Mouse (Mus musculus) urinary bladder, postnatal 14 days (tissue): ENCODE results near the gene Scarf1.
"Not testable (repeated sequence)": the region's sequence is repeated elsewhere in the genome, so short reads cannot be mapped to it uniquely, and the experiment has no call there.

Experiments
- DNase-seq: peaks from one replicate; pipeline ENCODE4 v3.0.0; 2021; ENCODE audit warnings: low spot score

The Scarf1 gene

DNA sequence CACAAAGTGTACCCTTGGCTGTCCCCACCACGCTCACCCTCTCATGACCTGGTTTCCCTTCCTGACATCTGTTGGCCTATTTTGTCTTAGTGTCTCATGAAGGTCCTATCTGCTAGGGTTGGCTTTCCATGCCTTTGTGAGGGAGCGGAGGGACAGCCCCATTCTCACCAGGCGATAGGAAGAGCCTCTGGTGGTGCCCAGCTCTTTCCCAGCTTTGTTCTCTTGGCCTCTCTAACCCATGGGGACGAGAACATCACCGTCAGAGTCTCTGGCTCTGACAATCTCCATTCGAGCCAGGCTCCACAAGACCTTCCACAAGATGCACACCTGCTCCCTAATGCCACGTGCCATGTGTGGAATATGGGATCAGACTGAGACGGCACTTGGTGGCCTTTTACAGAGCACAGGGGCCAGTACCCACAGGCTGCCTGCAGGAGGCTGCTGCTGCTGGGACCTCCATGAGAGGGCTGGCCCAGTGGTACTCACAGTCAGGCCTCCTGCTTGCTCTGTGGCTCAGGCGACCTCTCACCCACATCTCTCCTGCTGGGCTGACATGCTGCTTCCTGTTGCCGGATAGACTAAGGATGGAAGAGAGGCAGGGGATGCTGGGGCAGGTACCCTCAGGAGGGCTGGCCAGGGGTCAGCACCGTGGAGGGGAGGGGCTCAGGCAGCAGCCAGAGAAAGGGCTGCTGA lies 24.3 kb downstream of the Scarf1 start:
- no peak for DNase-seq

DNA sequence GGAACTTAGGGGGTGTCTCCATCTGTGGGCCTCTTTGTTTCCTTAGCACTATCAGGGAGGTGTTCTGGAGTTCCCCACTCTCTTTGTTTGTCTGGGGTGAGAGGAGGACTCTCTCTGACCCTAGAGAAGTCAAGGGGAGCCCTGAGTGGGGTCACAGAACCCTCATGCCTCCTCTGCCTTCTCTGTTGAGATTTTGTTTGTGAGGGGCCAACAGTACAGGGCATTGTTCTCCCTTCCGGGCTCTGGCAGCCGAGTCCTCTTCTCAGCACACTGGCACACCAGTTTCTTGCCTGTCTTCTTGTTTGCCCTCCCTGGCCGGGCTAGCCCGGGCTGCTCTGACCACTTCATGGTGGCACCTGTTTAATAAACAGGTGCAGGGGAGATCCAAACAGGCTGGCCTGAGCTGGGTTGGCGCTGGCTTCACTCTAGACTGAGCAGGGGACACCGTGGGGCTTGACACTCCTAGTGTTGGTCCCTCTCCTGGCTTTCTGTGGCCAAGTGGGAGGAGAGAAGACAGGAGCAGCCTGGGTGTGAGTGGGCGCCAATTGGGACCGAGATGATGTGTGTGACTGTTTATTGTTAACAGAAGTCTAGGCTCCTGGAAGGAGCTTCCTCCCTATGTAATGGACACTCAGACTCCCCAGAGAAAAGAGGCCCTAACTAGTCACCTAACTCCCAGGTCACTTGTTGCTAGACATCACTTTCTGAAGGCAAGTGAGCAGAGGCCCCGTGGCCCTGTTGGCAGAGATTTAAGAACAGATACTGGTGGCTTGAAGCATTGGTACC lies 25.0 kb downstream of the Scarf1 start:
- no peak for DNase-seq

DNA sequence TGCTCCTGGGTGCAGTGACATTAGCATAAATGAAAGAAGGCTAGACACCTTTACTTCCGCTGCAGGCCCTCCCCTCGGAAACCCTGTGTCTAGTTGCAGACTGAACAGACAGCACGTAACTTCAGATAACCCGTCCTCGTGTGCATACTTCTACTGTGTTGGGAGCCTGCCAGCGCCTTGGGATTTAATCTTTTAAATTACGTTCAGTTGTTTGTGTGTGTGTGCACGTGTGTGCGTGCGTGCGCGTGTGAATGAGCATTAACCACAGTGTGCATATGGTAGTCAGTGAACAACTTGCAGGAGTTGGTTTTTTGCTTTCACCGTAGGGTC lies 25.6 kb downstream of the Scarf1 start:
- DNase-seq = no peak

DNA sequence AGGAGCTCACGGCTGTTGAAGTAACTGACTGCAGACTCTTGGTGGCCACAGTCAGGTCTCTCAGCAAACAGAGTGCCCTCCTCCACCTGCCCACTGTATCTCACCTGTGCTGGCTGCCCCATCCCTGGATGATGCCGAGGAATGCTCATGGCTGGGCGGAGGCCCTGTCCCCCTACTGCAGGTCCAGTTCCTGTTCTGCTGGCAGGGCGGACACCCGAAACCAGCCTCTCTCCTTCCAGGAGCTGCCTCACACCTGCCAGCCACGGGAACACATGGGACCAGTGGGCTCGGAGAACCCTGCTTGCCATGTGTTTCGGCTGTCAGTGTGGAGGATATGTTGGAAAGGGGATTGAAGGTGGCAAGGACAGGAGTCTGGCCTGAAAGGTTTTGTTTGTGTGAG lies 26.9 kb downstream of the Scarf1 start:
- no peak for DNase-seq

DNA sequence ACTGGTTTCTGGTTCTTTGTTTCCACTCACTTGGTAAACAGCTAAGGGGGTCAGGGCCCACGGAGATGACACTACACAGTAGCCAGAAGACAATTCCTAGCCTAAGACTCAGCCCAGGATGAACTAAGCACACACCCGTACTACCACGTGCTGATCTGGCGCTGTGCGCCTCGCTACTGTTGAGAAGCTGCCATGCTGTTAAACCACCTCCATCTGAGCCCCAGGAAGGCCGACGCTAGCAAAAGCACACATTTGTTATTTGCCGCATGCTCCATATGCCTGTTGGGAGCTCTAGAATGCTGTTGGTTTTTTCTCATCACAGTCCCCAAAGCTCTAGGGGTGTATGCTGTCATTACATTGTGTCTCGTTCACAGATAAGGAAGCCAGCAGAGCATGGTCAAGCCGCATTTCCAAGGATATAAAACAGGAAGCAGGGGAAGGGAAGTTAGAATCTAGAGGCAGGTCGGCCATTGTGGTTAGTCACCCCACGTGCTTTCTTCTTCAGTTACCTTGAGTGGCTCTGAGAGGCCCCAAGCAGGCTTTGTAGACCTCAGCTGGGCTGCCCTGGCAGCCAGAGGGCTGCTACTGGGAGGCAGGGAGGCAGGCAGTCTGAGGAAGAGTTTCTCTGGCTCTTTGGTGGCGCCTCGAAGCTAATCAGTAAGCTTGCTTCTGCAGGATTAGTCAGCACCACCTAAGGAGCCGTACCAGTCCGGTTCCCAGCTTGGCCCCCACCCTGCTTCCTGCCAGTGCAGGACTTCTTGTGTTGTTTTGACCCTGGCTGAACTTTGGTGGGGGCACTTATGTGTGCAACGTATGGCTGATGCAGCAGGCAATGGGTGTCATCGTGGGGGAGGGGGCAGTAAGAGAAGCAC lies 27.6 kb downstream of the Scarf1 start:
- no peak for DNase-seq

DNA sequence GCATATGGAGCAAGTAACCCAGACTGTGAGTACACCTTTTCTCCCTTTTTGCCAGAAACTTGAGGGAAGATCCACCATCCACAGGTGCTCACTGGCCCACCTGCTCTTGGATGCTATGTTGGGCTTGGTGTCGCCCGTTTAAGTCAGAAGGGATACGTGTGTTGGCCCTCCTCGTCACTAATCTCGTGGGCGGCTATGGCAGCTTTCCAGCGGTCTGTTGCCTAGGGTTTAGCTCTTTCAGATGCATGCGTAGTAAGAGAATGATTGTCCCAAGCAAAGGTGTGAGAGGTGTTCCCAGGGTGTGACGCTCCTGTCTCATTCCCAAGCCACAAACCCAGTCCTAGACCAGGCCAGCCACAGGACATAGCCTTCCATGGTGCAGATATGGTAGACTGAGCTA lies 31.4 kb downstream of the Scarf1 start:
- no peak for DNase-seq

DNA sequence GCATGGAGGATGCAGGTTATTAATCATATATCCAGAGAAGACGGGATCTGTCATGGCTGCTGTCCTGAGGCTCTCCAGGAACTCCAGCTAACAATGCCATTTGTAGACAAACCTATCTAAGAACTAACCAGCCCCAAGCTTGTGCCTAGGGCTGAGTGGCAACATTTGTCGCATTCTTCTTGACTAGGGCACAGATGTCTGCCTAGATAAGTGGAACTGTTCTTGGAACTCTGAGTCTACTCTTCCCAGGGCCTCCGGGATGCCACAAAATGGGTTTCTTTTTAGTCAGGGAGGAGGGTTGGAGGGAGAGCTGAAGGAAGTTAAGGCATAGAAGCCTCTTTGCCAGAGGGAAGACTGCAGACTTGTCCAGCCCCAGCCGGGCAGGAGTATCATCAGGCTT lies 32.7 kb downstream of the Scarf1 start:
- no peak for DNase-seq

DNA sequence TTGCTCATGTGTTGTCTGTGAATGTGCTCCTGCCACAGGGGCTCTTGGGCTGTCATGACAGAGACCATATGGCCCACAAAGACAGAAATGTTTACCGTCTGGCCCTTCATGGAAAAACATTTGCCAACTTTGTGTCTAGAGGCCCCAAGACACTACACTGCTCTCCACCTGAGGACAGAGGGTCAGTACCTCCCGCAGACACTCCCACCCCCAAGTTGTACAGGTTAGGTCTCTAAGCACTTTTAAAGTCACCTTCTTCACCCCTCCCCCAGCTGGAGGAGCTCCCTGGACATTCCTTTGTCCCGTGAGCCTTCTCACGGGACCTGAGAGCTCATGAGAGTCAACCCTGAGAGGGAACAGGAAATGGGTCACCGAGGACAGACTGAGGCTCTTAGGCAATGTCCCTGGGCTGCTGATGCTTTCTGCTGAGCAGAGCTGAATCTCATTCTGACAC lies 36.3 kb downstream of the Scarf1 start:
- no peak for DNase-seq

DNA sequence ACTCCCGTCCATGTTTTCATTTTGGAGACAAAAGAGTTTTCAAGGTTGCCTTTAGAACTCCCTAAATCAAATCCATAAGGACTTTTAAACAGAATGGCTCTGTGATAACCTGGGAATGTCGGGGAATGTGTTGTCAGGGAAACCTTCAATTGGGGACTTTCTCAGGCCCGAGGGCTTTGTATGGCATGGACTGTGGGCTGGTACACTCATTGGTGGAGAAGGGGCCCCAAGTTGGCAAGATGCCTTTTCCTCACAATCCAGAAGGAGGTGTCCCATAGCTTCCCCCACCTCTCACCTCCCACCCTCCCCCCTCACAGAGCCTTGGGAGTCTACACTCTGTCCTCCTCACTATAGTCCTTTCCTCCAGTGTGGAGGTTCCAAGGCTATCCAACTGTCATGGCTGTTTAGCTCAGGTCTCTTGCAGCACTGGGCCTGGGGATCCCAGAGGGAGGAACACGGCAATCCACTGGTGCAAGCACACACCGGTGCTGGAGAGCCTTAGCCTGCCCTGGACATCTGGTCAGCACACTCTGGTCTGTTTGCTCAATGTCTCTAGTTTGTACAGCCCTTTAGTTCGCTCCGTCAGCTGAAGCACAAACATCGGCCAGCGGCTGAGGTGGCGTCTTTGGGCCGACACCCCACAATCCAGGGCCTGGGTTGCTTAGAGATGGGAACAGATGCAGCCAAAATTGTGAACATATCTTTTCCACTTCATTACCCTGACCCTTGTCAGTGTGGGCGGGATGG lies 37.0 kb downstream of the Scarf1 start:
- peak; percentile 52 for DNase-seq

DNA sequence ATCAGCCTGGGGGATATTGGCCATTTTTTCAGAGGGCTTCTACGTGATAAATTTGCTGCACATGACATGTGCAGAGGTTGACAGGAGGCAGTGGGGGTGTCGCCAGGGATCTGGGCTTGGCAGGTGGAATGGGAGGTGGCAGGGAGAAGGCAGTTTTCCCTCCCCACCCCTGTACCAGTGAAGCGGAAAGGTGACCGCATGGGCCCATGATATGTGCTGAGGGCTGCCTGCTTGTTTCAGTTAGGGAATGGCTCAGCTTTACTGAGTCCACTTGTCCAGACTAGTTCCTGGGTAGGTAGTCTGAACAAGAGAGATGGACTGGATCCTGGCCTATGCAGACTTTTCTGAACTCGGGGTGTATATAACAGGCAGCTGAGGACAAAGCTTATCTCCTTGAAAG lies 38.0 kb downstream of the Scarf1 start:
- DNase-seq = no peak

DNA sequence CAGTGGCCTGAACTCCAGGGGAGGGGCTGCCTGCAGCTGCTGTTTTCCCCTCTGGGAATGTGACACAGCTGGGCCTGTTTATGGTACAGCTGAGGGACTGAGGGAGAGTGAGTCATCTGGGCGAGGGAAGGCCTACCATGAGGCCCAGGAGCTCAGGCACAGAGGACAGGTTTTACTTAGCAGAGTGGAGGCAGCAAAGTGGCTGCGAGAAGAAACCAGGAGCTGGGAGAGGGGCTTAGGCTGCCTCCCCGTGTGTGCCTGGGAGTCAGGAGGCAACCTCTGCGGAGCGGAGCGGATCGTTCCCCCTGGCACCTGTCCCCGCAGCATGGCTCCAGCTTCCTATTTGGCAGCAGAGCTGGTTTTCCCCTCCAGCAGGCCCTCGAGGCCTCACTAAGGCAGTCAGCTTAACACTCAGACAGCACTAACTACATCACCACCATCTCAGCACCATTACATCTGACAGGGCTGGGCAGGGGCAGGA lies 38.7 kb downstream of the Scarf1 start:
- DNase-seq = peak; percentile 62

DNA sequence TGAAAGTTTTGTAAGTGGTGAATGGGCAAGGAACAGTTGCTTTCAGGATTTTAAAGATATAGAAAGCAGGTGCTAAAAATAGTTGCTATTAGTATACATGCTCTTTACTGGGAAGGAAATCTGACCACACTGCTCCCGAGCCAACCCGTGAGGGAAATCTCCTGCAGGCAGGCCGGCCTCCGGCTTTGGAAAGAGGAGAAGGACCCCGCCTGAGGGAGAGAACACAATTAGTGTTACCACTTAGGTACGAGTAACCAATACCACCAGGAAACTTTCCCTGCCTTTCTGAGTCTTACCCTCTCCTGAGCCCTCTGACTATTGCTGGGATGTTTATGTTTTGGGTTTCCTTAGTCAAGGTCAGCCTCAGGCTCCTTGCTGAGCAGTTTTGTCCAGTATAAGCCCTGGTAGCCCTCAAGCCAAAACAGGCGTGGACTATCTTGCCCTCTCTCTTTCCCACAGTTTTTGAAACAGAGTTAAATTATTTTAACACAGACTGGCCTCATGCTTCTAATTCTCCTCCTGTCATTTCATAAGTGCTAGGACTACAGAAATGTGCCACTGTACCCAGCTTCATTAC lies 39.7 kb downstream of the Scarf1 start:
- no peak for DNase-seq

DNA sequence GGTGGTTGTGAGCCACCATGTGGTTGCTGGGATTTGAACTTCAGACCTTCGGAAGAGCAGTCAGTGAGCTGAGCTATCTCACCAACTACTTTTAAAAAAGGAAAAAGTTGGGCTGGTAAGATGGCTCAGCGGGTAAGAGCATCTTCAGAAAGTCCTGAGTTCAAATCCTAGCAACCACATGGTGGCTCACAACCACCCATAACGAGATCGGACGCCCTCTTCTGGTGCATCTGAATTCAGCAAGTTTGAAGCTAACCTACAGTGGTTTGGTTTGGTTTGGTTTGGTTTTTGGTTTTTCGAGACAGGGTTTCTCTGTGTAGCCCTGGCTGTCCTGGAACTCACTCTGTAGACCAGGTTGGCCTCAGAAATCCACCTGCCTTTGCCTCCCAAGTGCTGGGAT lies 42.7 kb downstream of the Scarf1 start:
- DNase-seq = not testable (repeated sequence)

DNA sequence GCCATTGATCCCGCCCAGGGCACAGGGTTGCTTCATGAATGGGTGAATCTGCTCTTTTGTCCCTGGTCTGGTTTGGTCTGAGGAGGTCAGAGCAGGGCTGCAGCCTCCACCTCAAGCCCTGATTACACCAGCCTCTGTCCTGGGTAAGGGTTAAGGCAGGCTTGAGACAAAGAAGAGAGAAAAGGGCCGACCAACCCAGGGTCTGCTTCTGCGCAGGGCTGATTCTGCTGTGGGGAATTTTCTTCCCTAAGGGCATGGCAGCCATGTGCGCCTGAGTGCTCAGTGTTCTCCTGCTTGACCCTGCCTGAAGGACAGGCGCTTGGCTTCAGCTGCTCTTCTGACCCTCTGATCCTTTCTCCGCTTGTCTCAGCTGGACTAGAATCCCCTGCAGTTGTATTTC lies 43.8 kb downstream of the Scarf1 start:
- DNase-seq = no peak

DNA sequence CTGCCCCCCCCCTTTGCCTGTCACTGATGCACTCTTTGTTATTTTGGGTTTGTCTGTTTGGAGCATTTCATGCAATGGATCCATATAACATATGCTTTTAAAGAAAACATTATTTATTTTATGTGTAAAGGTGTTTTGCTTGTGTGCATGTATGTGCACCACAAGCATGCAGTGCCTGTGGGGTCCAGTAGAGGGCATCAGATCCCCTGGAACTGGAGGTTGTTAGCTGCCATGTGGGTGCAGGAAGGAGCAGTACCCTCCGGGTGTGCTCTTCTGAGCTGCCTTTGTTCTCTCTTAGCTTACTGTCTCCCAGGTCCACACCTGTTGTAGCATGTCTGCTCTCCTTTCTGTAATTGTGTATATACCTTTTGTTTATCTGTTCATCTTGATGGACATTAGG lies 44.8 kb downstream of the Scarf1 start:
- no peak for DNase-seq

DNA sequence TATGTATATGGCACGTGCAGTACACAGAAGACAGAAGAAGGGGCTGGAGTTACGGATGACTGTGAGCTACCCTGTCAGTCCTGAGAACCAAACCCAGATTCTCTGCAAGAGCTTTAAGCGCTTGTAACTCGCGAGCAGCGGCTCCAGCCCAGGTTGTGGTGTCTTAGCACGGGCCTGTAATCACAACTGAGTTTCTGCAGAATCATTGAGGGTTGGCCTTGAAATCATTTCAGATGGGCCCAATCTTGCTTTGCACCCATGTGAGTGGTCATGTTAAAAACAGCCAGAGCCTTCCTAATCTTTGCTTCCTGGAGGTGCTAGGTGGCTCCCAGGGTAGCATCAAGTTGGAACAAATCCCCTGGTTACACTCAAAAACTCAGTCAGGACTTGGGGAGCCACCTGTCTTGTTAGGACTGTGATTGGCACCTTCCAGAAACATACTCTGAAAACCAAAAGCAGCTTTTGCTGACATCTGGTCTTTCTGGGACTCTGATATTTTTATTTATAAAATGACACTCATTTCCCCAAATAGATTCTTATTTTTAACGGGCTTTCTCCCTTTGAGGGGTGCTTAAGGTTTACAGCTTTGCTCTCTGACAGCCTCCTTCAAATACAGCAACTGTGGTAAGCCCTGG lies 46.6 kb downstream of the Scarf1 start:
- no peak for DNase-seq

DNA sequence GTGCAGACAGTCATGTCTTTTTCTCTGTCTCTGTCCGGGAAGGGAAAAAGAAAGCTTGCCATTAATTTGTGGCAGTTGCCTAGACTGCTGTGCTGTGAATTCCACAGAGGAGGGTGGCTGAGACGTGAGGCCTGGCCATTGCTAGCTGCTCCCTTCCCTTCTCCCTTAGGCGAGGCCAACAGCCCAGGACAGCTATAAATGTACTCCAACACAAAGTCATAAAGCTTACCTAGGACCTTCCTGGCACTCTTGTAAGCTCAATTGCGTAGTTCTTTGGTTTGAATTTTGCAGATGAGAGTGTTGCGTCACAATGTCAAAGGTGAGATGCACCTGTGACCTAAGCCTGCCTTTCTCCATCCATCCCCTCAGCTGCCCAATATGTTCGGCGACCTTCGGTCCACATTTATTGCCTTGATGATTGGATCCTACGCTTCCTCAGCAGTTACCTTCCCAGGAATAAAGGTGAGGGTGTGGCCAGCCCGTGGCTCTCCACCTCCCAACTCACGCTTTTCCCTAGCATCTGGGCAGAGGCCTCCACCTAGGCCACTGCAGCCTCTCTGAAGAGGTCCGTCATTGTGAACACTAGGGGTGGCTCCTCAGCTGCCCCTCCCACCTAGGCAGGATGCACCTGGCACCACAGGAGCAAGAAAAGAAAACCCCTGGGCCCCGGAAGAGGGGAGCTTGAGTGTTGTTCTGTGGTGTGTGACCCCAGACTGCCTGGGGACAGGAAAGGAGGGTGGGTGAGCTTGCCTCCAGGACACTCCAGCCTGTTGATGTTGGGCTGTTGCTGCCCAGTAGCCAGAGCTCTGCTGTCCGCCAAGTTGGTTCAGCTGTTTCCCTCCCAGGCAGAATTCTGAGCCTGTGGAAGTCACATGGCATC lies 47.4 kb downstream of the Scarf1 start:
- DNase-seq = no peak

DNA sequence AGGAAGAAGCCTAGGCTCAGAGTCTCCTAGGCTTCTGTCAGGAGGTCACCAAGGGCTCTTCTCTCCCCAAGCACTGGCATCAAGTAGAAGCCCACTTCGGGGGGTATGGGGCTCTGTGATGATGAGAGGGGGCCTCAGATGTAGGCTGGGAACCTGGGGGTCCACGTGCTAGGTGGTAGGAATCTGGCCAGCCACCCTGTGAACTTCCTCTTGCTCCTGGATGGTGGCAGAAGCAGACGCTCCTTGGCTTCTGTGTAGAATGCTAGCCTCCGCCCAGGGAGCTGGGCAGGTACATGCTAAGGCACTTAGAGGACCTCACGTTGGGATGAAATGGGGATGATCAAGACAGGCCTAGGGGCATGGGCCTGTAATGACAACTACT lies 48.1 kb downstream of the Scarf1 start:
- DNase-seq = no peak

DNA sequence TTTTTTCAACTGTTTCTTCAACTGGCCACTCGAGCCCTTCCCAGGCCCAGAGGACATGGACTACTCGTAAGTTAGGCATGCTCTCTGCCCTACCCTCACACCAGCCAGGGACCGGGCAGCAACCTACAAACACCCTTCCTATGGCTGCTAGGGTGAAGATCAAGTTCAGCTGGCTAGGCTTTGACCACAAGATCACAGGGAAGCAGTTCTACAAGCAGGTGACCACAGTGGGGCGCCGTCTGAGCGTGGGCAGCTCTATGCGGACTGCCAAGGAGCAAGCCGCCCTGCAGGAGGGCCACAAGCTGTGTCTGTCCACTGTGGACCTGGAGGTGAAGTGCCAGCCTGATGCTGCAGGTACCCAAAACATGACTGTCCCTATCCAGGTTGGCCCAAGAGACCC lies 49.5 kb downstream of the Scarf1 start:
- no peak for DNase-seq
